ENCODE assay signal across 23 mouse cellular contexts in genomic region chr14:122265214-122265613, GRCm38 (mm10).
DNase-seq lines count a peak whose midpoint lies in the region; ATAC-seq and TF ChIP-seq lines count a peak whose summit lies in the region.
"Had no signal": no experiment of that assay in that cellular context is flagged by ENCODE, and none has a peak within 500 bp of the region (broad histone marks: within the 10 kb centered on the region; RNA-seq: fewer than 3 reads in every experiment).

No protein-coding gene starts in this region.

- no peaks in the 10 kb centered on the region for H3K36me3 ChIP-seq in heart, embryonic 13.5 days
- no peaks in the 10 kb centered on the region for H3K36me3 ChIP-seq in heart, embryonic 16.5 days (ENCODE audit: control insufficient read depth, insufficient read depth)
- no peaks in the 10 kb centered on the region for H3K36me3 ChIP-seq in limb, embryonic 10.5 days
- no peaks in the 10 kb centered on the region for H3K36me3 ChIP-seq in hindbrain, postnatal 0 days (ENCODE audit: insufficient read depth, low read length)
- H3K36me3 ChIP-seq: embryonic facial prominence, embryonic 12.5 days; embryonic facial prominence, embryonic 15.5 days had no signal

- H3K9ac ChIP-seq in heart, embryonic 13.5 days = no peak overlapping the region
- no peak overlapping the region for H3K9ac ChIP-seq in heart, embryonic 16.5 days (ENCODE audit: low read length)
- H3K9ac ChIP-seq in hindbrain, postnatal 0 days (replicated peaks; ENCODE audit: low read length) = no peak overlapping the region
- H3K9ac ChIP-seq: embryonic facial prominence, embryonic 12.5 days; embryonic facial prominence, embryonic 15.5 days; forebrain, postnatal 0 days; hindbrain, embryonic 14.5 days had no signal

- H3K9me3 ChIP-seq in heart, embryonic 13.5 days = no peaks in the 10 kb centered on the region
- H3K9me3 ChIP-seq in heart, embryonic 16.5 days (replicated peaks; ENCODE audit: control insufficient read depth, low read length) = no peaks in the 10 kb centered on the region
- H3K9me3 ChIP-seq in limb, embryonic 10.5 days (replicated peaks) = no peaks in the 10 kb centered on the region
- H3K9me3 ChIP-seq in hindbrain, postnatal 0 days (ENCODE audit: low read length) = no peaks in the 10 kb centered on the region
- H3K9me3 ChIP-seq: embryonic facial prominence, embryonic 12.5 days; embryonic facial prominence, embryonic 15.5 days had no signal

- no peak for DNase-seq in heart, postnatal 4 days
- no peak for DNase-seq in heart, adult 11 months
- no peak for DNase-seq in limb, embryonic 10.5 days (ENCODE audit: low spot score)
- no peak for DNase-seq in hindbrain, postnatal 0 days (ENCODE audit: low spot score)
- DNase-seq: adrenal gland, adult 2 months; adrenal gland, postnatal 14 days; cerebellum, adult 11 months; cerebellum, adult 2 months; cerebellum, adult 9-11 months; cerebellum, postnatal 25 days; forebrain, postnatal 0 days; gastrocnemius, adult 2 months; gastrocnemius, postnatal 14 days; heart, adult 18-20 months; kidney, adult 2 months had no signal

- 24% methylated on average over 7 of the region's 7 CpGs for WGBS in heart, embryonic 13.5 days
- 27% methylated on average over 7 of the region's 7 CpGs for WGBS in heart, embryonic 16.5 days
- WGBS in limb, embryonic 10.5 days = 72% methylated on average over 7 of the region's 7 CpGs
- 80% methylated on average over 7 of the region's 7 CpGs for WGBS in hindbrain, postnatal 0 days

- ATAC-seq in heart, embryonic 13.5 days (ENCODE audit: extremely low read depth, insufficient number of reproducible peaks, low FRiP score, low TSS enrichment) = no peak
- ATAC-seq in heart, embryonic 16.5 days (replicated peaks; ENCODE audit: extremely low read depth, insufficient read depth, low FRiP score) = no peak
- no peak for ATAC-seq in hindbrain, postnatal 0 days
- ATAC-seq: CD4-positive, CD25-positive, alpha-beta regulatory T cell, adult 4 months; forebrain, embryonic 14.5 days; intestine, postnatal 0 days had no signal

- H3K4me2 ChIP-seq in heart, embryonic 13.5 days = peak overlapping the region; percentile 54
- H3K4me2 ChIP-seq in heart, embryonic 16.5 days (ENCODE audit: low read depth, low read length) = peak overlapping the region; percentile 39
- H3K4me2 ChIP-seq in hindbrain, postnatal 0 days (ENCODE audit: low read depth, low read length) = no peak overlapping the region
- H3K4me2 ChIP-seq: embryonic facial prominence, embryonic 12.5 days; embryonic facial prominence, embryonic 15.5 days; hindbrain, embryonic 14.5 days had no signal

- H3K27ac ChIP-seq in heart, embryonic 13.5 days (replicated peaks) = no peak overlapping the region
- H3K27ac ChIP-seq in heart, embryonic 16.5 days (ENCODE audit: low read length) = peak overlapping the region; percentile 42; the same call in 1 of the 2 replicates
- 0 out of 2 replicates have a peak overlapping the region, but pooled peaks have one; percentile 14 for H3K27ac ChIP-seq in limb, embryonic 10.5 days
- no peak overlapping the region for H3K27ac ChIP-seq in hindbrain, postnatal 0 days
- H3K27ac ChIP-seq: embryonic facial prominence, embryonic 12.5 days; embryonic facial prominence, embryonic 15.5 days; gastrocnemius, adult 2 months; hindbrain, embryonic 14.5 days had no signal

- H3K4me1 ChIP-seq in heart, embryonic 13.5 days = peaks cover 14% of the 10 kb centered on the region
- peaks cover 5% of the 10 kb centered on the region; the same call in 1 of the 2 replicates for H3K4me1 ChIP-seq in heart, embryonic 16.5 days (ENCODE audit: control insufficient read depth, insufficient read depth, low read length)
- H3K4me1 ChIP-seq in limb, embryonic 10.5 days = peaks cover 19% of the 10 kb centered on the region
- H3K4me1 ChIP-seq in hindbrain, postnatal 0 days (ENCODE audit: insufficient read depth, low read length) = no peaks in the 10 kb centered on the region
- H3K4me1 ChIP-seq: embryonic facial prominence, embryonic 12.5 days; embryonic facial prominence, embryonic 15.5 days had no signal

- peaks cover 31% of the 10 kb centered on the region for H3K27me3 ChIP-seq in heart, embryonic 13.5 days (replicated peaks)
- H3K27me3 ChIP-seq in heart, embryonic 16.5 days (ENCODE audit: control insufficient read depth, insufficient read depth, low read length) = no peaks in the 10 kb centered on the region
- 0 out of 2 replicates have a peak, but pooled peaks cover 3% of the 10 kb centered on the region for H3K27me3 ChIP-seq in limb, embryonic 10.5 days (ENCODE audit: low read depth, poor library complexity, severe bottlenecking)
- no peaks in the 10 kb centered on the region for H3K27me3 ChIP-seq in hindbrain, postnatal 0 days (ENCODE audit: insufficient read depth, low read length)
- H3K27me3 ChIP-seq: embryonic facial prominence, embryonic 15.5 days had no signal

- H3K4me3 ChIP-seq in heart, embryonic 13.5 days = peak overlapping the region; percentile 18
- no peak overlapping the region for H3K4me3 ChIP-seq in heart, embryonic 16.5 days (ENCODE audit: low read length)
- no peak overlapping the region for H3K4me3 ChIP-seq in limb, embryonic 10.5 days
- no peak overlapping the region for H3K4me3 ChIP-seq in hindbrain, postnatal 0 days (ENCODE audit: low read length)
- H3K4me3 ChIP-seq: embryonic facial prominence, embryonic 12.5 days; embryonic facial prominence, embryonic 15.5 days; gastrocnemius, adult 2 months had no signal

- TF ChIP-seq CTCF in hindbrain, postnatal 0 days (IDR thresholded peaks at IDR 0.05; ENCODE audit: low read depth) = no peak

Comparison
In these comparisons a context has a peak if more than half of its experiments do, and no peak if none do; other contexts are left out.
1. H3K27ac ChIP-seq: peak in heart, embryonic 16.5 days (single experiment) and limb, embryonic 10.5 days (single experiment); none in heart, embryonic 13.5 days (single experiment) and hindbrain, postnatal 0 days (single experiment).